42 mouse cellular contexts compared by ENCODE assay signal in the genomic region with DNA sequence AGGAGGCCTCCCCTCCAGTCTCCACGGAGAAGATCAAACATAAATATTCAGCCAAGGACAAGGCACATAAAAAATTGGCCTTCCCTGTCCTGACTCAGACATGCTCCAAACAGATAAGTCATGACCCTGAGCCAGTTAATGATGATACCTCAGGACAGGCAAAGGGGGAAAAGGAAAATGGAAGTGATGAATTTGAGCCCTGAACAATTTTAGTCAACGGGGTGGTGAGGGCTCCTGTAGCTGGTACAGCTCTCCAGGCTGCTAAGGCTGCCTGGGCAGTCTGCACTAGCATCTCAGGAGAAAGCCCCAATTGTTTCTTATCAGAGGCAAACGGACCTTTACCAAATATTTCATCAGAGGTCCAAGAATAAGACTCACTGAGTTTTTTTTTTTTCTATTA. TPM values are rescaled to one million over a fixed set of nuclear protein-coding genes. Genes with fewer than 3 reads are reported as not detected.
"Had no signal": no experiment of that assay in that cellular context is flagged by ENCODE, and none has a peak within 500 bp of the region (broad histone marks: within the 10 kb centered on the region; RNA-seq: fewer than 3 reads in every experiment).

No protein-coding gene starts in this region.

- DNase-seq: gastrocnemius, adult 2 months; gastrocnemius, postnatal 10 days; gastrocnemius, postnatal 25 days; heart, adult 18-20 months; heart, postnatal 10 days; heart, postnatal 4 days; kidney, adult 18-20 months; kidney, adult 8-10 months; kidney, postnatal 10 days; kidney, postnatal 25 days; kidney, postnatal 4 days; left cerebral cortex, postnatal 4 days had no signal

RNA-seq across cellular contexts. Expression of a gene that starts 20.5 kb away (rescaled TPM):
- total RNA-seq: gastrocnemius, adult 2 months; gastrocnemius, postnatal 10 days; gastrocnemius, postnatal 25 days; gastrocnemius, postnatal 4 days; granulocyte monocyte progenitor cell, adult 5-6 weeks; heart, adult 18-20 months; heart, adult 8-10 months; heart, postnatal 10 days; heart, postnatal 25 days; heart, postnatal 4 days; layer of hippocampus, adult 2 months; layer of hippocampus, postnatal 10 days; layer of hippocampus, postnatal 25 days; left cerebral cortex, adult 2 months; left cerebral cortex, postnatal 10 days; left cerebral cortex, postnatal 25 days; left cerebral cortex, postnatal 4 days; liver, adult 2 months had no signal
- polyA plus RNA-seq: heart, embryonic 10.5 days; heart, embryonic 12.5 days; heart, embryonic 14.5 days; heart, embryonic 16.5 days; hindbrain, embryonic 10.5 days; hindbrain, embryonic 12.5 days; hindbrain, embryonic 14.5 days; hindbrain, embryonic 16.5 days; inflammation-experienced regulatory T-cells, adult 6 months; intestine, embryonic 15.5 days; intestine, postnatal 0 days; kidney, embryonic 14.5 days; kidney, embryonic 16.5 days; limb, embryonic 11.5 days; limb, embryonic 13.5 days; limb, embryonic 15.5 days; liver, adult 2 months; liver, embryonic 12.5 days; liver, embryonic 14.5 days; liver, embryonic 16.5 days had no signal
